Mouse (Mus musculus): Measurements from ENCODE around the gene Mrps9.

Gene Mrps9

GRCm38 (mm10) chr1:42906696-42907095, 55.7 kb downstream of the Mrps9 start:
- DNase-seq (ENCODE audit: low read depth), result no peak

- DNase-seq (ENCODE audit: low read depth), result no peak
Measured at GRCm38 (mm10) chr1:42907153-42907552, 56.1 kb downstream of the Mrps9 start.

GRCm38 (mm10) chr1:42915062-42915461, 64.0 kb downstream of the Mrps9 start:
- peak; percentile 38 for DNase-seq (ENCODE audit: low read depth)

GRCm38 (mm10) chr1:42916719-42917118, 65.7 kb downstream of the Mrps9 start:
- no peak for DNase-seq (ENCODE audit: low read depth)

- no peak for DNase-seq (ENCODE audit: low read depth)
Measured at GRCm38 (mm10) chr1:42917908-42918307, 66.9 kb downstream of the Mrps9 start.

GRCm38 (mm10) chr1:42923924-42924323, 72.9 kb downstream of the Mrps9 start:
- DNase-seq (ENCODE audit: low read depth), result no peak

GRCm38 (mm10) chr1:42933613-42934012, 82.6 kb downstream of the Mrps9 start:
- DNase-seq (ENCODE audit: low read depth), result no peak

GRCm38 (mm10) chr1:42948486-42948885, 97.5 kb downstream of the Mrps9 start:
- no peak for DNase-seq (ENCODE audit: low read depth)

- peak; percentile 14 for DNase-seq (ENCODE audit: low read depth)
Measured at GRCm38 (mm10) chr1:42952734-42953481, 101.9 kb downstream of the Mrps9 start, which contains the start of gene Gpr45. Gene Gpr45, plus strand, starts transcription at chr1:42952872.

GRCm38 (mm10) chr1:42953482-42953822, 102.4 kb downstream of the Mrps9 start:
- no peak for DNase-seq (ENCODE audit: low read depth)
